Mouse (Mus musculus) midbrain, postnatal 0 days (tissue): Measurements from ENCODE around the gene Krt16. TPM values are rescaled to one million over a fixed set of nuclear protein-coding genes. Genes with fewer than 3 reads are reported as not detected.

Source experiments
- ATAC-seq: fragments of 200-750 bp; cut with Nextera tagmentation; 2 replicates; pipeline ENCODE4 v1.8.0; 2017; ENCODE audit warnings: moderate number of reproducible peaks, mild to moderate bottlenecking, moderate TSS enrichment, moderate library complexity; ENCODE audit not compliant: low FRiP score
- DNase-seq: peaks from one replicate; pipeline ENCODE4 v3.0.0-alpha.2; 2015; ENCODE audit warnings: low spot score
- H3K27ac ChIP-seq: fragments of 300-500 bp; sonication (generic); 2 replicates; pipeline ENCODE4 v1.5.1; 2014; ENCODE audit warnings: low read depth, mild to moderate bottlenecking, low read length, mixed read lengths
- H3K27me3 ChIP-seq: fragments of 300-500 bp; sonication (generic); 2 replicates; pipeline ENCODE4 v1.6.1; 2014; ENCODE audit warnings: low read length, control low read depth, mixed read lengths; ENCODE audit not compliant: insufficient read depth
- H3K36me3 ChIP-seq: fragments of 300-500 bp; sonication (generic); 2 replicates; pipeline ENCODE4 v1.6.1; 2014; ENCODE audit warnings: low read length, control low read depth, mixed read lengths; ENCODE audit not compliant: insufficient read depth
- H3K4me1 ChIP-seq: fragments of 300-500 bp; sonication (generic); 2 replicates; pipeline ENCODE4 v1.6.1; 2014; ENCODE audit warnings: mild to moderate bottlenecking, control low read depth, antibody characterized with exemption, low read length, mixed read lengths; ENCODE audit not compliant: insufficient read depth
- H3K4me2 ChIP-seq: fragments of 300-500 bp; sonication (generic); 2 replicates; pipeline ENCODE4 v1.6.1; 2014; ENCODE audit warnings: low read depth, mild to moderate bottlenecking, low read length, mixed read lengths; ENCODE audit not compliant: poor library complexity, severe bottlenecking
- H3K4me3 ChIP-seq: fragments of 300-500 bp; sonication (generic); 2 replicates; pipeline ENCODE4 v1.5.1; 2014; ENCODE audit warnings: low read depth, mild to moderate bottlenecking, low read length, moderate library complexity
- H3K9ac ChIP-seq: fragments of 300-500 bp; sonication (generic); replicated peaks from 2 replicates; pipeline ENCODE4 v1.6.1; 2014; ENCODE audit warnings: mild to moderate bottlenecking, low read length, moderate library complexity, mixed read lengths; ENCODE audit not compliant: poor library complexity, severe bottlenecking
- H3K9me3 ChIP-seq: fragments of 300-500 bp; sonication (generic); 2 replicates; pipeline ENCODE4 v1.6.1; 2016; ENCODE audit warnings: low read length, control low read depth
- CTCF ChIP-seq: IDR thresholded peaks from 2 replicates; pipeline ENCODE4 v1.5.1; 2016; ENCODE audit warnings: antibody characterized with exemption, mild to moderate bottlenecking
- WGBS: fragments of 180-500 bp; shearing (Covaris S2); extraction: QIAGEN DNeasy Blood & Tissue Kit; methylation state at CpG from one replicate; pipeline ENCODE4 v1.1.7; 2014; 5-methylcytosine and 5-hydroxymethylcytosine counted together
- polyA plus RNA-seq: library from polyadenylated mRNA; unstranded; fragments of >200 nt; fragmentation: Nextera tagmentation; extraction: Ambion mirVana; gene quantifications from 2 replicates; pipeline ENCODE4 v1.2.1, GENCODE M21; 2015
- total RNA-seq: library from RNA; depleted of rRNA; stranded (reverse); fragments of >200 nt; gene quantifications from 2 replicates; pipeline ENCODE4 v1.2.3, GENCODE M21; 2014; rRNA removed

Gene Krt16
- not detected in 2 replicates for total RNA-seq
- polyA plus RNA-seq, result not detected in 2 replicates

GRCm38 (mm10) chr11:100248852-100249465 lies at the start of gene Krt16:
Gene Krt16 (minus strand): TSS chr11:100248902.
- Histone ChIP-seq H3K9ac (no peak within 1 kb of the TSS), H3K36me3 (no peaks in the 10 kb centered on the region), H3K27ac (no peak within 1 kb of the TSS), H3K9me3 (no peaks in the 10 kb centered on the region), H3K27me3 (no peaks in the 10 kb centered on the region), H3K4me2 (no peak within 1 kb of the TSS), H3K4me3 (no peak within 1 kb of the TSS), H3K4me1 (no peaks in the 10 kb centered on the region)
- TF ChIP-seq CTCF, result no peak
- ATAC-seq, result no peak
- 80% methylated on average over 7 of the region's 7 CpGs for WGBS
- DNase-seq, result no peak

DNA sequence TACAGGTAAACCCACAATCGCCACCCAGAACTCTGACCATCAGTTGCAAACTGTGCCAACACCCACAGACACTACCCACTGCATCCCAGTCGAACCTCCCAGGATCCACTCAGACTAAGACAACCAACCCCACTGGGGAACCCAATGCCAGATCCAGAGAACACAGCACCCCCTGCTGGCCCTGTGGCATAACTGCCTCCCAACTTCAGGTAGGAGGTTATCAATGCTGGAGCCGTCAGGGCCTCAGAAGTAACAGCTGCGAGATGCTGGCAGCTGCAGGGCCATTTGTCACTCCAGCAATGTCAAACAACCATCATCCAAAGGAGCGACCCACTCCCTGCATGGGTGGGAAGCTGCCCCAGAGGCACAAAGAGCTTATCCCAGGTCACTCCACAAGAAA lies 49.1 kb upstream of the Krt16 start:
- 50% methylated on average over 5 of the region's 5 CpGs for WGBS
- H3K9ac ChIP-seq, result no peak overlapping the region
- TF ChIP-seq CTCF, result peak; percentile 66
- DNase-seq (no peak), ATAC-seq (0 out of 2 replicates have a peak, but pooled peaks have one; percentile 15)
- peak overlapping the region; percentile 41 for H3K4me2 ChIP-seq
- no peaks in the 10 kb centered on the region for H3K27me3 ChIP-seq
- no peaks in the 10 kb centered on the region for H3K4me1 ChIP-seq
- H3K27ac ChIP-seq, result no peak overlapping the region
- no peaks in the 10 kb centered on the region for H3K36me3 ChIP-seq
- no peaks in the 10 kb centered on the region for H3K9me3 ChIP-seq
- no peak overlapping the region for H3K4me3 ChIP-seq

DNA sequence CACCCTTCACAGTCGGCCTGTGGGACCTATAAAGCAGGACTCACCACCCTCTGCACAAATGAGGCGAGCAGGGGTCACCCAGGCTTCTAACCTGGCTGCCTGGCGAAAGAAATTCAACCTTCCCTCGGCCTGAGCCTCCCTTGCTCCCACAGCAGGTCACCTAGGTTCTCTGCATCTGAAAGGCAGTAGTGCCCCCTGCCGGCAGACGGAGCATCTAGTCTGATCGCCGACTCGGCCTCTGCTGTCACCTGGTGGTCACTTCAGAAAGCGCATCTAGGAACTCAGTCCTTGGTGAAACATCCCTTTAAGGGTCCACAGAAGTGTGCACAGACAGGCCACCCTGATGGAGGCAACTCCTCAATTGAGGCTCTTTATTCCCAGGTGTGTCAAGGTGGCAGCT lies 46.6 kb upstream of the Krt16 start:
- ATAC-seq, result peak; percentile 50; the same call in 1 of the 2 replicates
- WGBS, result 5% methylated on average over 10 of the region's 10 CpGs
- Histone ChIP-seq H3K4me2 (0 out of 2 replicates have a peak overlapping the region, but pooled peaks have one; percentile 12), H3K9ac (no peak overlapping the region), H3K4me3 (no peak overlapping the region), H3K27me3 (no peaks in the 10 kb centered on the region), H3K27ac (no peak overlapping the region), H3K9me3 (no peaks in the 10 kb centered on the region), H3K36me3 (no peaks in the 10 kb centered on the region), H3K4me1 (no peaks in the 10 kb centered on the region)
- peak; percentile 91 for DNase-seq
- peak; percentile 100 for TF ChIP-seq CTCF

DNA sequence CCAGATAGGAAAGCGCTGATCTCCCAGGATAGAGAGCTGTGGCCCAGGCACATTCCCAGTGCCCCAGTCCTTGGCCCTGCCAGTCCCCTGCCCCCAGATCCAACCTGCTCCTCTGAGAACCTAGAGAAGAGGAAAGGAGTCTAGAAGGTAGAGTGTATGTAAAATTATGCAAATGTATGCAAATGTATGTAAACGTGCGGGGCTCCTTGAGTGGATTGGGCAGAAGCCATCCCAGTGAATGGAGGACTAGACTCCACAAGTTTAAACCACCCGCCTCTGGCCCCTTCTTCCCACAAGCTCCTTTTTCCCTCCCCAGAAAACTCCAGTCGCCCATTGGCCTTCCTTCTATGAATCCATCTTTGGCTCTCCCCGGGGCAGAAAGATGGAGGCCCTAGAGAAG lies 44.2 kb upstream of the Krt16 start:
- ATAC-seq (no peak), DNase-seq (no peak)
- H3K4me1 ChIP-seq, result no peaks in the 10 kb centered on the region
- no peaks in the 10 kb centered on the region for H3K9me3 ChIP-seq
- H3K4me2 ChIP-seq, result no peak overlapping the region
- no peak overlapping the region for H3K9ac ChIP-seq
- 53% methylated on average over 6 of the region's 6 CpGs for WGBS
- no peak for TF ChIP-seq CTCF
- H3K27ac ChIP-seq, result no peak overlapping the region
- H3K36me3 ChIP-seq, result no peaks in the 10 kb centered on the region
- no peak overlapping the region for H3K4me3 ChIP-seq
- no peaks in the 10 kb centered on the region for H3K27me3 ChIP-seq

- H3K27me3 ChIP-seq, result no peaks in the 10 kb centered on the region
- H3K4me3 ChIP-seq, result no peak overlapping the region
- no peak for TF ChIP-seq CTCF
- H3K9ac ChIP-seq, result no peak overlapping the region
- no peak overlapping the region for H3K4me2 ChIP-seq
- DNase-seq (no peak), ATAC-seq (no peak)
- WGBS, result 46% methylated on average over 5 of the region's 5 CpGs
- no peak overlapping the region for H3K27ac ChIP-seq
- H3K9me3 ChIP-seq, result no peaks in the 10 kb centered on the region
- H3K4me1 ChIP-seq, result no peaks in the 10 kb centered on the region
- H3K36me3 ChIP-seq, result no peaks in the 10 kb centered on the region
Measured at GRCm38 (mm10) chr11:100290235-100290634, 41.5 kb upstream of the Krt16 start.

DNA sequence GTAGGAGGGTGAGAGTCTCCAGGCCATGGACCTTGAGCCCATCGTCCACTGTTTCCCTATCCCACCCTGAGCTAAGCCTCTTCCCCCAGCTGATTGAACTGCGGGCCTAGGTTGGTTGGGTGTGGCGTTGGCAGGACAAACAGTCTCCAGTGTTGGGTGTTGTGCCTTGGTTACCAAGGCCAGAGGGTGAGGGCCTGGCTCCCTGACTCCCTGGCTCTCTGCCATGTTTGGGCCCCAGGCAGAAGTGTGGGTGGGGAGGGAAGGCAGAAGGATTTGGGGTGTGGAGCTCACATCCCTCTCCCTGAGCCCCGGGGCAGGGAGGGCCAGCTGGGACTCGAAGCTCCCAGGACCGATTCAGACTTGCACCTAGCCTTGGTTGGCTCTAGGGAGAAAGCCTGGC lies 40.2 kb upstream of the Krt16 start:
- Histone ChIP-seq H3K36me3 (no peaks in the 10 kb centered on the region), H3K9ac (no peak overlapping the region), H3K27ac (no peak overlapping the region), H3K9me3 (no peaks in the 10 kb centered on the region), H3K4me1 (no peaks in the 10 kb centered on the region), H3K4me3 (no peak overlapping the region), H3K4me2 (no peak overlapping the region), H3K27me3 (no peaks in the 10 kb centered on the region)
- no peak for TF ChIP-seq CTCF
- WGBS, result 82% methylated on average over 6 of the region's 6 CpGs
- ATAC-seq (no peak), DNase-seq (no peak)
